Mouse (Mus musculus): ENCODE results near the gene Ifit3.
"Not testable (repeated sequence)": the region's sequence is repeated elsewhere in the genome, so short reads cannot be mapped to it uniquely, and the experiment has no call there.

Ifit3 gene

GRCm38 (mm10) chr19:34583126-34583766 lies at the start of gene Ifit3:
Gene Ifit3, plus strand, starts transcription at chr19:34583531.
- DNase-seq, result peak in 1 of 2 experiments; percentile 34

GRCm38 (mm10) chr19:34539422-34539821 lies 43.9 kb upstream of the Ifit3 start:
- no peak for DNase-seq

- DNase-seq, result no peak
Measured at GRCm38 (mm10) chr19:34546211-34546610, 37.1 kb upstream of the Ifit3 start.

DNA sequence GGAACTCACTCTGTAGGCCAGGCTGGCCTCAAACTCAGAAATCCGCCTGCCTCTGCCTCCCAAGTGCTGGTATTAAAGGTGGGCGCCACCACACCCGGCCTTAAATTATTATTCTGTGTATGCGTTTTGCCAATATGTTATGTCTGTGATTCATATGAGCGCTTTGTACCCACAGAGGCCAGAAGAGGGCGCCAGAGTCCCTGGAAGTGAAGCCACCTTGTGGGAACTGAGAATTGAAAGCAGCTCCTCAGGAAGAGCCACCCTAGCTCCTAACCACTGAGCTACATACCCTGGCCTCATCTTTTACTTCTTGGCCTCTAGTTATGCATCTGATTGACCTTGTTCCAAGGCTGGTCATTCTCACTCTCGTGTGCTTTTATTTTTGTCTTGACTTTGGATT lies 35.4 kb upstream of the Ifit3 start:
- DNase-seq, result peak; percentile 91 to 92

DNA sequence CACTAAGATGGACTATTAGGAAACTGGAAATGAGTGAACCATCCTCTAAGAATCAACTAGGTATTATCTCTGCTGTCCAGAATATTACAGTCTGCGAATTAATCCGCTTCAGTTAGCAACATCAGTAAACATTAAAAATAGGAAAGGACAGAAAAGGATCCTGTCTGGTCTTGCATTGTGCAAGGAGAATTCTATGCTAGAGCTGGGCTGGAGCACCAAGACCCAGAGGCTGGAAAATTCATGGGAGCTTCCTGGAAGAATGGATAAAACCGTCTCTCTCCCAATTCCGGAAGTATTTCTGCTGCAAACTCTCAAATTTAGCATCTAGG lies 33.2 kb upstream of the Ifit3 start:
- DNase-seq, result no peak

DNA sequence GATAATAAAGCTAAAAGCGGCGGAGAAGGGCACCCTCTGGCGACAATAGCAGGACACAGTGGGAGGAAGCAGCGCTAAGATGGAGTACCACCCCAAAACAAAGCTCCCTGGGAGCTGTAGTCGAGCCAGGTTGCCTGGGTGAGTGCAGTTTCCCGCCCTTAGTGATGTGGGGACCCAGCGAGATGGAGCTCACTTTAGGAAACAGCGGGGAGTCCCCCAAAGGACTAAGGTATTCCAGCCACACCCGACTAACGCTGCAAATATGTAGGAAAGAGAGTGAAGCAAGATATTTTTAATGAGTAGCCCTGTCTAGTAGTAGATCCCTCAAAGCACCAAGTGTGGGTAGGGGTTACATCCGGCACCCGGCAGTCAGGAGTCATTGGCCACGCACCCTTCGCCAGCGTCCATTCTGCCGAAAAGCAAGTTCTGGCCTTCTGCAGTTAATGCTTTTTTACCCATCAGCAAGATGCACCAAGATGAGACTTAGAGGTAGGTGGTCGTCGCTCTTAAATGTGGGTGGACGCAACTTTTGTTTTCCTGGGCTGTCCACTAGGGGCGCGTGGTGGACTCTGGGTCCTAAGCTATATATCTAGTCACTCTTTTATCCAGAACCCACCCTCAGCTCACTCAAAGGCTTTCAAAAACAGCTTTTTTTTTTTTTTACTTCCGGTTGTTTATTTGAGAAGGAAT lies 32.7 kb upstream of the Ifit3 start, which contains the start of gene Ifit2:
Ifit2 (plus strand) TSS at position 161 of the 690 bp plus-strand sequence.
- peak; percentile 69 for DNase-seq

- no peak for DNase-seq
Measured at GRCm38 (mm10) chr19:34551981-34552380, 31.4 kb upstream of the Ifit3 start.

DNA sequence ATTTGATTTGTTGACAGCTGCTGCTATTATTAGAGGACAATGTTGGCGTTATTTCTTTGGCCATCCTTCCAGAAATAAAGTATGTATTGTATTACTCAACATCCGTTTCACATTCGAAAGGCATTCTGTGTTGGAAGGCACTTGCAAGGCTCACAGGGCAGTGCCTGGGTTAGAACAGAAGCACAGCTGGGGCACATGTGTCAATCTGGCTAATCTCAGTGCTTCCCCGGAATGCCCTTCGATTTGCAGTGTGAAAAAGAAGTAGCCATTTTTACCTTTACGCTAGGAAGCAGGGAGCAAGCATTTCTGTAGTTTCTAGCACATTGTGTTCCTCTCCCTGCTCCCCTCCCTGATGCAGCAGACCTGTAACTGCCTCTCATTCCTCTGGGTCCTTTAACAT lies 30.3 kb upstream of the Ifit3 start:
- DNase-seq, result no peak

GRCm38 (mm10) chr19:34553522-34553921 lies 29.8 kb upstream of the Ifit3 start:
- no peak for DNase-seq

GRCm38 (mm10) chr19:34554061-34554460 lies 29.3 kb upstream of the Ifit3 start:
- DNase-seq, result no peak

DNA sequence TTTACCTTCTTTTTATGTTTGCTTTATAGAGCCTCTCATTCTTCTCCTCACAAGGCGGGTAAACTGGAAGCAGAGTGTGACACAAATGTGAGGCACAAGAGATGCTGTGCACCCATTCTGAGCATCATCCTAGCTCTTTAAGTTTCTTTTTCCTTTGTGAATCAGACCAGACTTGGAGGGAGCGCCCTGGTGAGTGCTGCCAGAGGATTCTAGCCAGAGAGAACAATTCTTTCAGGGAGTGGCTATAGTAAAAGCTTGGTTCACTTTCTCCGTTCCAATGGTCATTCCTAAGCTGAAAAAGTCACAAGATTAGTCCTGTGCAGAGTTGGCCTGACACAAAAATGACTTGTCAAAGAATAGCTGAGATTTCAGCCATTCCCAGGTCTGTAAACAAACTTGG lies 26.7 kb upstream of the Ifit3 start:
- no peak for DNase-seq

DNA sequence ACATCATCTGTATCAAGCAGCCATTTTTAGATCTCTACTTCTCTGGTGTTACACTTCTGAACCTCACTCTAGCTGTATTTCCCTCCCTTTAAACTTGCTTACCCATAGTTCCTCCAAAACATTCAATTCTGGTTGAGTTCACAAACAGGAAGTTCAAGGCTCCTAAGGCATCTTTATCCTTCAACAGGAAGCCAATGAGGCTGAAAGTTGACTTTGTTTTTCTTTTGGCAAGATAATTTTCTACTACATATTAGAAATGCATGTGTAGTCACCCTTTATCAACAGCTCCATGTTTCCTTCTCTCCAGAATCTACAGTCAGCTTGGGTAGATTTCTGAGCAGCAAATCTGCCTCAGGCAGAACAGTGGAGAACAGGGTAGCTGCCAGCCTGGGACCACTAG lies 20.8 kb upstream of the Ifit3 start:
- DNase-seq, result no peak

GRCm38 (mm10) chr19:34566178-34566784 lies 17.1 kb upstream of the Ifit3 start:
- DNase-seq, result no peak

DNA sequence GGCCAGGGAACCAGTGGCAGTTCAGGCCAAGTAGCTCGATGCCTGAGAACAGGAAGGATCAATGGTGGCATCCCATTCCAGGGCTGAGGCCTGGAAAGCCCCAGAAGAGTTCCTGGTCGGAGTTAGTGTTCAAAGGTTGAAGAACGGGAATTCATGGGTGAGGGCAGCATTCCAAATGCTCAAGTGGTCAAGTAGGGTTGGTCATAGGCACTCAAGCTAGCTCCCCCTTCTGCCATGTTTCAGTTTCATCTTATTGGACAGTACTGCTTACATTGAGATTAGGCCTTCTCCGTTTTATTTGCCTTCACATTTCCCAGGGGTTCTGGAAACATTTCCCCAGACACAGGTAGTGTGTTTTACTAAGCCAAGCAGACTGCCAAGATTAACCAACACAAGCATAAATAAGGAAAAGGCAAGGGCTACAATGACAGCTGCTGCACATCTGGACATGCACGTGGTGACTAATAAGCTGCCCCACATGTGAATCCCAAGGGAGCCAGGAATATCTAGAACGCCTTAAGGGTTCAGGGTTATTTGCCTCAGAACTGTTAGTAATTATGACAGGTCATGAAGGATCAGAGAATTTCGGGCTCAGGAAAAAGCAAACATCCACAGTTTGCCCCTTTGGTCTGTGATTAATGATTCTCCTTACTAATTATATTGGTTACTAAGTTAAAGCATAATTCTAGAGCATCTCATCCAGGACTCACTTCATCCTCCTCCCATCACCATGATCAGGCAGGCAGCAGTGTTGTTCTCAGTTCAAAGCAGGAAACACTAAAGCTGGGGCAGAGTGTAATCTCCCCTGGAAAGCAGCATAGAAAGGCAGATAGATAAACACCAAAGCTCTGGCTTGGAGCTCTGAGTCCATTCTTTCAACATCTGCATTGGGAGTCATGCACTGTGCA lies 14.1 kb upstream of the Ifit3 start:
- DNase-seq, result no peak

DNA sequence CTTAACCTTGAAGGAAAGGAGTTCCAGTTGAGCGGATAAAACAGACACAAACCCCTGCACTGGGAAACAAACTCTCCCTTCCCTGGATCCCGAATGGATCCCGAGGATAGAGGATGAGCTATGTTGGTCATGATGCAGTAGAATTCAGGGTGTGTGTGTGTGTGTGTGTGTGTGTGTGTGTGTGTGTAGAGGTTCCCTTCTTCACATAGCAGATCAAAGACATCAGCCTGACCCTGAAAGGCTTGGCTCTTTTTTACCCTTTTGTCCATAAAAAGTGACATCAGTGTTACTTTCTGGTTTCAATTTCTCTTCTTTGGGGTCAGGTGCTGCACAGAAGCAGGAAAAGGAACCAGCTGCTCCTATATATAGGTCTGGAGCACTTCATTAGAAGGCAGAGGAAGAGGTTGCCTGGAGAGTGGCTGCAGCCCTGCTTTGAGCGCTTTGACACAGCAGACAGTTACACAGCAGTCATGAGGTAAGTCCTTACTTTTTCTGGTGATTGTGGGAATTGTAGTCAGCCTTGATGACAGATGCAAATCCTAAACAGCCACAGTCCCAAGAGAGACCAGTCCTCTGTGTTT lies 13.3 kb upstream of the Ifit3 start:
- peak; percentile 19 to 32 for DNase-seq

DNA sequence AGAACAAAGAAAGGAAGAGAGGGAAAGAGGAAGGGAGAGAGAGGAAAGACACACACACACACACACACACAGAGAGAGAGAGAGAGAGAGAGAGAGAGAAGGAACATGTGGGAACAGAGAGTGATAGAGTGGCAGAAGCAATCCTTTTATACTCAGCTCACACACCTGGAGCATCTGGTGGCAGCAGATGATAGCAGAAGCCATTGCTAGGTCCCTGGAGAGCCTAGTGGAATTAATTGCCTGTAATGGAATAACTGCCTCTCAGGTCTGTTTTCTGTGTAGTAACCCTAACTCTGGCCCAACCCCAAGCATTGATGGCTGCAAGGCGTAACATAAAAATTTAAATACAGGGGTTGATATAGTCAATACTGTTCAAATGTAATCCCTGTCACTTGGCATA lies 12.3 kb upstream of the Ifit3 start:
- no peak for DNase-seq

GRCm38 (mm10) chr19:34573650-34574049 lies 9.7 kb upstream of the Ifit3 start:
- DNase-seq, result no peak

DNA sequence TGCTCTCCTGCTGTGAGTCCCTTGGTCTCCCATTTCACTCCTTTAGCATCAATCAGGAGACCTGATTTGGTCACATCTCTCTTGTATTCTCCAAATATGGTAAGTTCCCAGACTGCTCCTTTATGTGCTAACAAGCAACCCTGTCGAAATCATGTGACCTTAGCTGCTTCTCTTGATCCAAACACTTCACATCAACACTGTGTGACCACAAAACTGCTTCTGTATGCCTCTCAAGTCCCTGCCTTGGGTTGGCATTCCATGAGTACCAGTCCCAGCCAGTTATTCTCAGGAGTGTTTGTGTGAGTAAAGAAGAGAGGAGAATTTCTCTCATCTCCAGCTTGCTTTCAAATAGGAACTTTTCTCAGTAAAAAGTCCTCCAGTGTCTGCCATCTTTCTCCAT lies 6.2 kb upstream of the Ifit3 start:
- DNase-seq, result no peak

- DNase-seq, result not testable (repeated sequence)
Measured at GRCm38 (mm10) chr19:34582696-34583095, 635 bp upstream of the Ifit3 start.

DNA sequence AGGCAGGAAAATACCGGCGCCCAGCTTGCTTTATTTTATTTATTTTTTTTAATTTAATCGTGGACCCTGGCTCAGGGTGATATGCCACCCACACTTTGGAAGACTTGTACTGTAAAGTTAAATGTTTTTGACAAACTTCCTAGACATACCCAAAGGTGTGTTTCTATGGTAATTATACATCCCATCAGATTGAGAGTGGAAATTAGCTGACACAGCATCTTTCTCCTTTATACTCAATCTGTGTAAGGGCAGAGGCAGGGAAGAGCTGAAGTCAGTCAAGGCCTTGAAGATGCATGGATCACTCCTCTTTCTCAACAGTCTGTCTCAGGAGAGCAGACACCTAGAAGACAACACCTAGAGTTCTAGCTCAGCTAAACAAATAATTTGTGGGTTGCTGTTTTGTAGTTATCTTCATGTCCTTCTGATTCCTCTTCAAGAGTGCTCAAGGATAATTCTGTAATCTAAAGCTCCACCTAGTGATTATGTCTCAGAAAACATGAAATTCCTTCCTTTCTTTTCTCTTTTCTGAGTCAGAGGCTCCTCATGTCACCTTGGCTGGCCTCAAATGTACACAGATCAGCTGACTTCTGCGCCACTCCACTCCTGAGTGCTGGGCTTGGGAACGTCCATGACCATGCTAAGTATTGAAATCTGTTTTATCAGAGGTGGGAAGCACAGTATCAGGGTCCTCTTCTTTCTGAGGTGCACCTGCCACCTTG lies 2.6 kb downstream of the Ifit3 start:
- DNase-seq, result not testable (repeated sequence)

DNA sequence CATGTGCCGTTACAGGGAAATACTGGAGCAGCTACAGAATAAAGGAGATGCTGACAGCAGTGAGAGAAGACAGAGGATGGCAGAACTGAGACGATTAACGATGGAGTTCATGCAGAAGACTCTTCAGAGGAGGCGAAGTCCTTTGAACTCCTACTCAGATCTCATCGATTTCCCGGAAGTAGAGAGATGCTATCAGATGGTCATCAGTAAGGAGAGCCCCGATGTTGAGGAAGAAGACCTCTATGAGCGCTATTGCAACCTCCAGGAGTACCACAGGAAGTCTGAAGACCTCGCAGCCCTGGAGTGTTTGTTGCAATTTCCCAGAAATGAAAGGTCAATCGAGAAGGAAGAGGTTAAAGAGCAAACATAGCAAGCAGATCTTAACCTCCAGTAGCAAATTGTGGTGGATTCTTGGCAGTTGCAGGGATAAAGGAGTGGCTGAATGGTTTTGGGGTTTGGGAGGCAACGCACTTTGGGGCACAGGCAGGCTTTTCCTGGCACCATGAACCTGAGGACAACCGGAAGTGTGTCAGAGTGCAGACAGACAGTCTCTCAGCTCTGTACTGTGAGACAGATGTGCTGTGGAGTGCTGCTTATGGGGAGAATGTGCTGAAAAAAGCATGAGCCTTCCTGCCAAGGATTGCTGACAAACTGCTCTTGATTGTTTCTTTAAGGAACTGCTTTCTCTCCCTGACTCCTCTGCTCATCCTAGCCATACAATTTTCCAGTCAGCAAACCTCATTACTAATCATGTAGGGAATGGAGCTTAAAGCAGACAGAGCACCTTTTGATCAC lies 4.8 kb downstream of the Ifit3 start:
- not testable (repeated sequence) for DNase-seq
